Mouse (Mus musculus): Measurements from ENCODE around the gene Gpank1. TPM values are rescaled to one million over a fixed set of nuclear protein-coding genes. Genes with fewer than 3 reads are reported as not detected.

Gene Gpank1
- 10 to 100 TPM; 21.2 to 31.6 TPM for polyA plus RNA-seq (2012; fragmentation: generic; extraction: Trizol)

DNA sequence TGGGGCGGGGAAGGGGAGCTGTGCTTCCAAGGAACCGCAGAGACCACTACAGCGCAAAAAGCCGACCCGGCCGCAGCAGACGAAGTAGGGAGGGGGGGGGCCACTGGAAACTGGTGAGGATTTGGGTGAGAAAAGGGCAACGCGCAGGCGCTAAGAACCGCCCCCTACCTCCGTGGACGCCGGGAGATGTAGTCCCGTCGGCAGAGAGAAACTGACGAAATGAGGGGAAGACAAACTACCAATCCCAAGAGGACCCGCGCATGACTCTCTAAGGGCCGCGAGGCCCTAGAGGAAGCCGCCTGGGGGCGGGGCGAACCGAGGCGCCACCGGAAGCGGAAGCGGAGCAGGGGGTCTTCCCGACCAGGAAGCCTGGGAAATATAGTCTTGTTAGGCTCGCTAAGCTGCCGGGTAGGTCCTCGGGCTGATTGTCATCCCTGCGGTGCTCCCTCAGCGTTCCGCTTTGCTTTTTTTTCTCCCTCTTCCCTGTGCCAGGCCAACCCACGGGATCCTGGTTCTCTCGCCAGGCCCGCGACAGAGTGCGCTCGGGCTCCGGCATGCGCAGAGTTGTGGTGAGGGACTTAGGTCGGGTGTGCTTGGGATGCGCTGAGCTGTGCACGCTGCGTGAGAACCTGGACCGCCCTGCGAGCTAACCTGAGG is at the start of gene Gpank1:
Gene Gpank1 (plus strand): TSS at position 313 of the 657 bp plus-strand sequence.

DNA sequence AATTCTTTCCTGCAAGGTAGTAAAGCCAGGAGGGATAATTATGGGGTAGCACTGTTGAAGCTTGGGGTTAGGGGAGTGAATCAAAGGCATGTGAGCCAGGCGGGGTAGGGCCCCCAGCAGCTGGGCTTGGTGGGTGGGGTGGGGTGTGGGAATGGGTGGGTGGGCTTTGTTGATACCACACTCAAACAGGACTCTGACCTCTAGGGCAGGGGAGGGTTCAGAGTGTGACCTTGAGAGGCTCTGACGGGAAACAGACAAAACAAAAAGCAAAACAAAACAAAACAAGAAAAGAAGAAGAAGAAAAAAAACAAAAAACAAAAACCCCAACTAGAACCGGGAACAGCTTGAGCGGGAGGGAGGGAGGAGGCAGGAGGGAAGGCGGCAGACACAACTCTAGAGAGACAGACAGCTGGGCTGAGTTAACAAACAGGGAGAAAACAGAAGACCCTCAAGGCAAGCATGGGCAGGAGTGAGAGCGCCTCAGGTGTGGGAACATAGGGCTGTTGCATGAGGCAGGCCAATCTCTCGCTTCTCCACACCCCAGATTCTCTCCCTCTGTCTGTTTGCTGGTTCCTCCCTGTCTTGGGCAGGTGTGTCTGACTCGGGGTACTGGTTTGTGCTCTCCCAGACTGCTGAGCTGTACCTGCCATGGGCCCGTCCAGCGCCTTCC is 44.6 kb upstream of the Gpank1 start, which contains the start of gene Ly6g6e:
Gene Ly6g6e (plus strand): TSS at position 396 of the 670 bp plus-strand sequence.

DNA sequence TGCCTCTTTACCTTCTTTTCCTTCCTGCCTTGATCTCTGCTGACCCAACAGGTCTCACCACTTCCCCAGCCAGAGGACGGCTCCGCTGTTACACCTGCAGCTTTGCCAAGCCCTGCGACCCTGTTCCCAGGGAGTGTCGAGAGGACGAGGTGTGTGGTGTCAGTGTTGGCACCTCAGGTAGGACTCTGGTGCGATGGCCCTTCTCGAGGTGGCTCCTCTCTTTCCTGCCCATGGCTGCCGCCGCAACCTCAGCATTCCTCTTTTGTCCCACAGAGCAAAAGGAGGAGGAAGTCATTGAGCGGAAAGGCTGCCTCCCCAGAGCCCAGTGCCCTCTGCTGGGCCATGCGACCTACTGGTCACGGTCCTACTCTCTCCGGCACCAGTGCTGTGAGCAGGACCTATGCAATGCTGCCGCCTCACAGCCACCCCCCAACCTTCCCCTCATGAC is 43.4 kb upstream of the Gpank1 start, which contains the start of gene Ly6g6d:
Gene Ly6g6d (minus strand): TSS at position 280 of the 448 bp plus-strand sequence.

DNA sequence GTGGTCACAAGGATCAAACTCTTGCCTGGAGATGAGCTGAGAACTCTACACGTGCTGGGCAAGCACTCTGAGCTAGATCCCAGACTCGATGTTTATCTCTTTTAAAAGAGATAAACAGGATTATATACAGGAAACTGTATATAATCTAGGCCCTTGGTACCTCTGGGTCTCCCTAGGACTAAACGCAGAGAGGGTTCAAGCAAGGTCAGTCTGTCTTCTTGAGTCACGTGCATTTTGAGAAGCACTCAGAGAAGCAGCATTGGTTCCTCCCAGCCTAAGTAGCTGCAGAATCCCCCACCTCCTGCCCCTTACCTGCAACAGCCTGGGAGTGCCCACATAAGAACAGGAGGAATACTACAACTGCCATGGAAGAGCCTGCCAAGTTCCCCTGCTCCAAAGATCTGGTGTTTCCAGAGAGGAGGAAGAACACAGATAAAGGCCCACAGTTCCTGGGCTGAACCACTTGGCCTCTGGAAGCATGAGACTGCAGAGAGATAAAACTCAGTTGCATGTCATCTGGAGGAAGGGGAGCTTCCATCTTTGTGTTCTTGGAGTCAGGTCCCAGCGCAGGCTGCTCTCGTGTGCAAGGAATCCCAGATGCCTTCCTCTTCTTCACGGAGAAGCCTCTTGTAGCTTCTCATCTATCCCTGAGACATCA is 35.9 kb upstream of the Gpank1 start, which contains the start of gene Ly6g6f:
Gene Ly6g6f (minus strand): TSS at position 403 of the 658 bp plus-strand sequence.

DNA sequence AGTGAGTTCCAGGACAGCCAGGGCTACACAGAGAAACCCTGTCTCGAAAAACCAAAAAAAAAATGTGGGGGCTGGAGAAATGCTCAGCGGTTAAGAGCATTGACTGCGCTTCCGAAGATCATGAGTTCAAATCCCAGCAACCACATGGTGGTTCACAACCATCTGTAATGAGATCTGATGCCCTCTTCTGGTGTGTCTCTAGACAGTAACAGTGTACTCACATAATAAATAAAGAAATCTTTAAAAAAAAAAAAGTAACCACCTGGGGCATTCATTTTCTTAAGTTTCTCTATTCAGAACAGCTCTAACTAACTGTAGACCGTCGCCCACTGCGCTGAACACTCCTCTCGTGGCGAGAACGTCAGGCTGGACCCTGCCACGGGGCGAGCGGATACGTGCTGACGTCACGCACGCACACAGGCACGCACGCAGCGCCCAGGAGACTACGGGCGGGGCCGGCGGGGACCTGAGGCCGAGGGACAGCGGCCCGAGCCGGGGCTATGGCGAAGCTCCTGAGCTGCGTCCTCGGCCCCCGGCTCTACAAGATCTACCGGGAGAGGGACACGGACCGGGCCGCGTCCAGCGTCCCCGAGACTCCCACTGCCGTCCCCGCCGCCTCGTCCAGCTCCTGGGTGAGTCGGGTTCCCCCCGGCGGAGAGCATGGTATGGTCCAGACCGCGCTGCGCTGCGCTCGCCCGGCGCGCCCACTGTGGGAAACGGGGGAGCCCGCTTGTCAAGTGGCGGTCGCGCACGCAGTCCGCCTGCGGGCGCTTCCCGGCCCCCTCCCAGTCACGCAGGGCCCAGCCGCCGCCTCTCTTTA is 32.2 kb upstream of the Gpank1 start, which contains the start of gene Abhd16a:
Gene Abhd16a (plus strand): TSS at position 439 of the 820 bp plus-strand sequence.

DNA sequence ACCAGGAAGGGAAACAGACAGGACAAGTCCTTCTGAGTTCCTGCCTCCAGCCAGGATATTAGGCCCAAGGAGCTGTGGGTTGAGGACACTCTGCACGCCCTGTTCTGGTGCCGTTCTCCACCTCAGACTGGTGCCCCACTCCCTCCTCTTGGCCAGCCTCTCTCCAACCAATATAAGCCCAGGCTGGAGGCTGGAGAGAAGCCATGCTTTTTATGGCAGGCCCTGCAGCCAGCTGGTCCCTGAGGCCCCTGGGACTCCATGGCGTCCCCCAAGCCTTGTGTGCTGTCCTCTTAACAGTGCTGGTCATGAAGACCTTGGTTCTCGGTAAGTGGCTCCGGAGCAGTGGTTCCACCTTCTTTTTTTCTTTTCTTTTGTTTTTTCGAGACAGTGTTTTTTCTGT is 13.2 kb upstream of the Gpank1 start, which contains the start of gene Ly6g5c:
Gene Ly6g5c (plus strand): TSS at position 183 of the 400 bp plus-strand sequence.

DNA sequence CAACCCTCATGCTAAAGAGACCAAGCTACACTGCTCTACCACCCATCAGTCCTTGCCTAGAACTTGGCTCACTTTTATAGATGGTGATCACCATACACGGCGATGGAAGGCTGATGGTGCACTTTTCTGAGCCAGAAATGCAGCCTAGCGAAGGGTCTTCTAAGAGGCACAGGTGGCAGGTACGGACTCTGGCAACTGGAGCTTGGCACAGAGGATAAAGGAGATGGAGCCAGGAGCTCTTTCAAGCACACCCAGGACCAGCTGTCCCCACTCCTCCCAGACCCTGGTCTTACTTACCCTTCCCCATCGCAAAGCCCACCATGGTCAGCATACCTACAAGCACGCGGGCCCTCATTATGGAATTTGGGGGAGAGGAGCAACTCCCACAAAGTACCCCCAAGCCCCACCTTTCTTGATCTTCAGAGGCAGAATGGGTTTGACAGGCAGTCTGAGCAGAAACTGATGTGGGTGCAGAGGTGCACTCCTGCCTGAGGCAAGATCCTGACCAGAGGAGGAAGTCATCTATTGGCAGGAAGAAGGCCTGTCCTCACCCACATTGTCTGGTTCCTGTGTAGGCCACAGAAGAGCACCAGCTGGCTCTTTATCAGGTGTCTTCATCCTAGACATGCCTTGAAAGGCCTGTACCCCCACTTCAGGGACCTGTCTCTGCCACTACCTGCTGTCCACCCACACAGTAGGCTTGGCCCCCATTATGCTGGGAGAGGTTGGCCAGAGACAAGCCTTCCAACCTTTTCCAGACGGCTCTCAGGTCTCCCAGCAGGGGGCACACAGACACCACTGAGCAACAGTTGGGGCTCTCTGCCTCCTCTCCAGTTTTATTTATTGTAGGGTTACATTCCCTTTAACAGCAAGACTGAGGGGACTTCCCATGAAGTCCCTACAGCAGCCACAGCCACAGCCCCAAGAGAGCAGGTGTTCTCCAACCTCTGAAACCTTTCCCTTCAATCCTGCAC is 5.9 kb upstream of the Gpank1 start, which contains the start of gene Ly6g5b:
Gene Ly6g5b (minus strand): TSS at position 383 of the 974 bp plus-strand sequence.

DNA sequence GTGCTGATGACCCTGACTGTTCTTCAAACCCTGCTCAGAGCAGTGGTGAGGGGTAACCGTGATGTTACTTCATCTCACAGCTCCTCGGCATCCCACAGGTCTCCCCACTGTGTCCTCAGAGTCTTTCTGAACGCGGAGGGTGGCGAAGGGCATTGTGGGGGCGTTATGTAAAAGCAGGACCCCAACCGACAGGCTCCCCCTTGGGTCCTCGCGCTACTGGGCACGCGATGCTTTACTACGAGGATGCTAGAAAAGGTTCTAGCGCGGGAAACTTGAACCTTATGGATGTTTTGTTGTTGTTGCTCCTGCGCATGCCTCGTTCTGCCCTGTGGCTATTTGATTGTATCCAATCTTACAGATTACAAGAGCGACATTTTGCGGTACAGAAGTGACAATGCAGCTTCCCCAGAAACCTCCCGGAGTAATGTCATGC is 632 bp downstream of the Gpank1 start, which contains the start of gene Csnk2b:
Gene Csnk2b (minus strand): TSS at position 183 of the 433 bp plus-strand sequence.

DNA sequence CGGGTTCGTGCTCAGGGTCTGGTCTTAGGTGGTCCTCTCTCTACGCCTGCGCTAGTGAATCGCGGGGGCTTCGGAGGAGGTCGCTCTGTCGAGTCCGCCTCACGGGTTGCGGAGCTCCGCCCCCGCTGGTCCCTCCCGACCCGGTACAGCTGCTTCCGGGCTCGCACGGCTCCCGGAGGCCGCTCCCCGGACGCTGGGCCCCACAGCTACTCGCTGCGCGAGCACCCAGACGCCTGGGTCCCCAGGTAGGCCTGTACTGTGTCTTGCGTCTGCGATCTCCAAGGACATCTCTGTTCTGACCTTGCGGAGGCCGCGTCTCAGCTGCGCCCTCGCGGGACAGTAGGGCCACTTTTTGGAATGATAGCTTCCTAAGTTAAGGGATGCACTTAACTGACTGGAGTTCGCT is 5.0 kb downstream of the Gpank1 start, which contains the start of gene D17H6S53E:
Gene D17H6S53E (plus strand): TSS at position 168 of the 406 bp plus-strand sequence.

DNA sequence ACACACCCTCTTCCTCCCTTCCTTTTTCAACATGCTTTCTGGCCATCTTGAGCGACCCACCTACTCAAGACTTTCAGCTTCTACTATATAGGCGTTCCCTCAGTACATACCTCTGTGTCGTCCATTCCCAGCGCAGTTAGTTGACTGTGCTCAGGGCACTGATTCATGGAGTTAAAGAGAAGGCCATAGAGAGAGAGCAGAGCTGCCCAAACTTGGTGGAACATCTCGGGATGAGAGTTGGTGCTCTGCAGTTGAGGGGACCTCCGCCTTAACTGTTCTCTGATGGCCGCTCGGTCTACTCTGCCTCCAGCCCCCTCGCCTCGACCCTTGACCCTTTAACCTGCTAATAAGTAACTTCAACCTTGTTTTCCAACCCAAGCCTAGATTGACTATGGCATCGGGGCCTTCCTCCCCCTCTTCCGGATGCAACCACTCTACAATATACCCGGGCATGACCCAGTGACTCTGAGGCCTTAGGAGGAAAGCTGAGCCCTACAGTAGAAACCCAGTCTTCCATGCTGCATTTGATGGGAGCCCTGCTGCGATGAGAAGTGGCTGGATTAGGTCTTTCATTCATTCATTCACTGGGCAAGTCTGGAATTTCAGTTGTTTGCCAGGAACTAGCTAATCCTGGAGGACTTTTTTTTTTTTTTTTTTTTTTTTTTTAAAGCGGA is 10.4 kb downstream of the Gpank1 start, which contains the start of gene Apom:
Gene Apom (minus strand): TSS at position 551 of the 674 bp plus-strand sequence.

DNA sequence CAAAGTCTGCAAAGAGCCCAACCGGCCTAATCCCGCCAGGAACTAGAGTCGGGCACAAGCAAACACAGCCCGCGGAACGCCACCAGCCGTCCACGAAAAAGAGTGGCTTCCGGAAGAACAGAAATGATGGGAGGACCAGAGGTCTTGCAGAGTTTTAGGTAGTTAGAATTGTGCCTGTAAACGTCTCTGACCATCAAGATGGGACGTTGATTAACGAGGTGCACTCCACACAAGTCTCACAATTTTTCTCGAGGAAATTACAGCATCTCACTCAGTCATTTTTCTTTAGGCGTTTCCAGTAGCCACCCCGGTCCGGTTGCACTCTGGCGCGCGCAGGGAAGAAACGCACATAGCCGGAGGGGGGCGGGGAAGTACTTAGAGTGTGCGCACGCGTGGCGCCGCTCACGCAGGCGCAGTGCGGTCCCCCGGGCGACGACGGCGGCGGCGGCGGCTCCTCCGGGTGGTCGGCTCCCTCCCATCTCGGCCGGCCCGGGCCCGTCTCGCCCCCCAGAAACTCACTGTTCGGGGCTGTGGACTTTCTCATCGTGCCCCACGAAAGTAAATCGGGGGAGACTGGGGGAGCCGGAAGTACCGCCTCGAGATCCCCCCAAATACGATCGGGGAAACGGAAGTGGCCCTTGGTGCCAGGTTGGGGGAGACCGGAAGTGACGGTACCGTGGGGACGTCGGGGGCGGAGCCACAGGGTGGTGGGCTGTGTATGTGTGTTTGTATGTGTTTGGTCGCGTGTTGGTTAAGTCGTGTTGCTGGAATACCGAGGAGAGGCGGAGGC is 13.7 kb downstream of the Gpank1 start, which contains the start of gene Bag6:
Gene Bag6 (plus strand): TSS at position 378 of the 790 bp plus-strand sequence.

DNA sequence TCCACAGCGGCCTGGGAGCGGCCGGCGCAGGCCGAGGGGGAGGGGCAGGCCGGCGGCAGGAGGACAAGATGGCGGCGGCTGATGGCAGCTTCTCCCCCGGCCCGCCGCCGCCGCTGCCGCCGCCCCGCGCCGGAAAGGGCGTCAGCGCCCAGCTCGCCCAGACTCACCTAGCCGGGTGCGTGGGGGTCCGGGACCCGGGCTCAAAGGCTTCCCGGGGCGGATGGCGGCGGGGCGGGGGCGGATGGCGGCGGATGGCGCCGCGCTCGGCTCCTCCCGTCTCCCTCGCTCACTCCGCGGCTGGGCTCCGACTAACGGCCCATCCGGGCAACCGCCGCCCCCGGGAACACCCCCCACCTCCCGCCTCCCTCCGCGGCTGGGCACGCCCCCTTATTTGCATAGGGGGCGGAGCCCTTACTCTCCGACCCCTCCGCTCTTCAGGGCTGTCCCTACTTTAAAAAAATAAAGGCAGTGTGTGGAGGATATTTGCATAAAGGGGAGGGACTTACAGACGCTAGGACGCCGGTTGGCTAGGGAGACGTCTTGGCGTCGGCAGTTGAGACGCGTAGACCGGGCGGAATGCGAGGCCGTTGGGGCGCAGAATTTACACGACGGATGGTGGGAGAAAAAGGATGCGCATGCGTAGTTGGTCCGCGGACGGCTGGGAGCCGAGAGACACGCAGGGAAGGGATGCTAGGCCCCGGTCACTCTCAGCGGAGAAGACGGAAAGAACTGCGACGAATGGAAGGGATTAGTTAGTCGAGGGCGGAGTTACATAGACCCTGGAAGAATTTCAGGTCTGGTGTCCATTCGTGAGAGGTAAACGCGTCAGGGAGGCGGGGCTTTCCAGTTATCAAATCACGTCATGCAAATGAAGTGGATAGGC is 43.6 kb downstream of the Gpank1 start, which contains the start of gene Prrc2a:
Gene Prrc2a (minus strand): TSS at position 330 of the 883 bp plus-strand sequence.

Other genes starting within 250 kb of the Gpank1 start
- 10 to 100 TPM in 1 of 2 experiments, 1 to 10 TPM in 1; 7.9 to 21.3 TPM for gene Zbtb12, start 242.0 kb upstream of the Gpank1 start, polyA plus RNA-seq (2012; fragmentation: generic; extraction: Trizol)
- not detected for gene Gm20547, start 239.4 kb upstream of the Gpank1 start, polyA plus RNA-seq (2012; fragmentation: generic; extraction: Trizol)
- gene C2, start 223.2 kb upstream of the Gpank1 start, polyA plus RNA-seq (2012; fragmentation: generic; extraction: Trizol), result under 1 TPM; 0.44 to 0.51 TPM
- 100 to 1,000 TPM; 206 to 224 TPM for gene Ehmt2, start 223.0 kb upstream of the Gpank1 start, polyA plus RNA-seq (2012; fragmentation: generic; extraction: Trizol)
- gene Slc44a4, start 207.0 kb upstream of the Gpank1 start, polyA plus RNA-seq (2012; fragmentation: generic; extraction: Trizol), result not detected
- 10 to 100 TPM in 1 of 2 experiments, 1 to 10 TPM in 1; 6.2 to 20.0 TPM for gene Neu1, start 190.2 kb upstream of the Gpank1 start, polyA plus RNA-seq (2012; fragmentation: generic; extraction: Trizol)
- gene Hspa1b, start 162.2 kb upstream of the Gpank1 start, polyA plus RNA-seq (2012; fragmentation: generic; extraction: Trizol), result 10 to 100 TPM in 1 of 2 experiments, 1 to 10 TPM in 1; 5.1 to 34.0 TPM
- gene Gm20481, start 151.5 kb upstream of the Gpank1 start, polyA plus RNA-seq (2012; fragmentation: generic; extraction: Trizol), result not detected
- under 1 TPM; 0.08 to 0.32 TPM for gene Hspa1a, start 149.3 kb upstream of the Gpank1 start, polyA plus RNA-seq (2012; fragmentation: generic; extraction: Trizol)
- 1 to 10 TPM in 1 of 2 experiments, under 1 TPM in 1; 0.16 to 1.9 TPM for gene Hspa1l, start 148.8 kb upstream of the Gpank1 start, polyA plus RNA-seq (2012; fragmentation: generic; extraction: Trizol)
- gene Lsm2, start 139.6 kb upstream of the Gpank1 start, polyA plus RNA-seq (2012; fragmentation: generic; extraction: Trizol), result 100 to 1,000 TPM in 1 of 2 experiments, 10 to 100 TPM in 1; 85.9 to 302 TPM
- gene Vars, start 120.5 kb upstream of the Gpank1 start, polyA plus RNA-seq (2012; fragmentation: generic; extraction: Trizol), result 100 to 1,000 TPM; 118 to 278 TPM
- under 1 TPM; 0.02 to 0.09 TPM for gene Vwa7, start 104.9 kb upstream of the Gpank1 start, polyA plus RNA-seq (2012; fragmentation: generic; extraction: Trizol)
- 1 to 10 TPM in 1 of 2 experiments, under 1 TPM in 1; 0.81 to 2.6 TPM for gene Sapcd1, start 93.4 kb upstream of the Gpank1 start, polyA plus RNA-seq (2012; fragmentation: generic; extraction: Trizol)
- 1 to 10 TPM; 2.2 to 3.3 TPM for gene Msh5, start 74.7 kb upstream of the Gpank1 start, polyA plus RNA-seq (2012; fragmentation: generic; extraction: Trizol)
- gene Clic1, start 71.5 kb upstream of the Gpank1 start, polyA plus RNA-seq (2012; fragmentation: generic; extraction: Trizol), result 100 to 1,000 TPM; 603 to 758 TPM
- 100 to 1,000 TPM in 1 of 2 experiments, 10 to 100 TPM in 1; 66.2 to 309 TPM for gene Ddah2, start 62.4 kb upstream of the Gpank1 start, polyA plus RNA-seq (2012; fragmentation: generic; extraction: Trizol)
- 1 to 10 TPM in 1 of 2 experiments, under 1 TPM in 1; 0.11 to 1.9 TPM for gene Ly6g6c, start 56.1 kb upstream of the Gpank1 start, polyA plus RNA-seq (2012; fragmentation: generic; extraction: Trizol)
- gene Mpig6b, start 55.3 kb upstream of the Gpank1 start, polyA plus RNA-seq (2012; fragmentation: generic; extraction: Trizol), result under 1 TPM in 1 of 2 experiments, not detected in 1; 0.14 TPM
- not detected for gene Ly6g6e, start 44.6 kb upstream of the Gpank1 start, polyA plus RNA-seq (2012; fragmentation: generic; extraction: Trizol)
- gene Ly6g6d, start 43.4 kb upstream of the Gpank1 start, polyA plus RNA-seq (2012; fragmentation: generic; extraction: Trizol), result not detected
- not detected for gene Ly6g6f, start 35.8 kb upstream of the Gpank1 start, polyA plus RNA-seq (2012; fragmentation: generic; extraction: Trizol)
- 100 to 1,000 TPM in 1 of 2 experiments, 10 to 100 TPM in 1; 38.3 to 112 TPM for gene Abhd16a, start 32.2 kb upstream of the Gpank1 start, polyA plus RNA-seq (2012; fragmentation: generic; extraction: Trizol)
- gene Ly6g5c, start 13.2 kb upstream of the Gpank1 start, polyA plus RNA-seq (2012; fragmentation: generic; extraction: Trizol), result not detected
- gene Ly6g5b, start 6.0 kb upstream of the Gpank1 start, polyA plus RNA-seq (2012; fragmentation: generic; extraction: Trizol), result under 1 TPM; 0.12 to 0.45 TPM
- 100 to 1,000 TPM; 326 to 608 TPM for gene Csnk2b, start 598 bp downstream of the Gpank1 start, polyA plus RNA-seq (2012; fragmentation: generic; extraction: Trizol)
- gene D17H6S53E, start 4.9 kb downstream of the Gpank1 start, polyA plus RNA-seq (2012; fragmentation: generic; extraction: Trizol), result 10 to 100 TPM in 1 of 2 experiments, 1 to 10 TPM in 1; 6.0 to 17.0 TPM
- gene Apom, start 10.6 kb downstream of the Gpank1 start, polyA plus RNA-seq (2012; fragmentation: generic; extraction: Trizol), result under 1 TPM in 1 of 2 experiments, not detected in 1; 0.44 TPM
- 100 to 1,000 TPM; 261 to 413 TPM for gene Bag6, start 13.7 kb downstream of the Gpank1 start, polyA plus RNA-seq (2012; fragmentation: generic; extraction: Trizol)
- gene Prrc2a, start 43.4 kb downstream of the Gpank1 start, polyA plus RNA-seq (2012; fragmentation: generic; extraction: Trizol), result 100 to 1,000 TPM; 216 to 365 TPM
- gene Aif1, start 54.6 kb downstream of the Gpank1 start, polyA plus RNA-seq (2012; fragmentation: generic; extraction: Trizol), result under 1 TPM in 1 of 2 experiments, not detected in 1; 0.47 TPM
- 10 to 100 TPM in 1 of 2 experiments, 1 to 10 TPM in 1; 1.9 to 10.8 TPM for gene Lst1, start 67.0 kb downstream of the Gpank1 start, polyA plus RNA-seq (2012; fragmentation: generic; extraction: Trizol)
- gene Ltb, start 73.0 kb downstream of the Gpank1 start, polyA plus RNA-seq (2012; fragmentation: generic; extraction: Trizol), result under 1 TPM; 0.05 to 0.06 TPM
- not detected for gene Tnf, start 80.6 kb downstream of the Gpank1 start, polyA plus RNA-seq (2012; fragmentation: generic; extraction: Trizol)
- gene Lta, start 83.9 kb downstream of the Gpank1 start, polyA plus RNA-seq (2012; fragmentation: generic; extraction: Trizol), result under 1 TPM; 0.12 to 0.13 TPM
- gene Gm16181, start 99.4 kb downstream of the Gpank1 start, polyA plus RNA-seq (2012; fragmentation: generic; extraction: Trizol), result under 1 TPM in 1 of 2 experiments, not detected in 1; 0.20 TPM
- 1 to 10 TPM; 1.8 to 4.6 TPM for gene Atp6v1g2, start 112.2 kb downstream of the Gpank1 start, polyA plus RNA-seq (2012; fragmentation: generic; extraction: Trizol)
- gene Nfkbil1, start 114.3 kb downstream of the Gpank1 start, polyA plus RNA-seq (2012; fragmentation: generic; extraction: Trizol), result 10 to 100 TPM; 26.9 to 35.6 TPM
- 100 to 1,000 TPM; 295 to 318 TPM for gene Ddx39b, start 120.3 kb downstream of the Gpank1 start, polyA plus RNA-seq (2012; fragmentation: generic; extraction: Trizol)
- gene H2-D1, start 141.3 kb downstream of the Gpank1 start, polyA plus RNA-seq (2012; fragmentation: generic; extraction: Trizol), result 10 to 100 TPM; 15.2 to 43.8 TPM
- 1 to 10 TPM; 1.8 to 5.9 TPM for gene H2-Q1, start 198.9 kb downstream of the Gpank1 start, polyA plus RNA-seq (2012; fragmentation: generic; extraction: Trizol)
- under 1 TPM in 1 of 2 experiments, not detected in 1; 0.05 TPM for gene H2-Q2, start 220.8 kb downstream of the Gpank1 start, polyA plus RNA-seq (2012; fragmentation: generic; extraction: Trizol)

Measured in C3H10T1/2 (cell line).